Mouse (Mus musculus): ENCODE results near the gene Lingo2. TPM values are rescaled to one million over a fixed set of nuclear protein-coding genes. Genes with fewer than 3 reads are reported as not detected.

The Lingo2 gene
- total RNA-seq, 2 experiments from 2014 or later: not detected

- ATAC-seq (ENCODE audit: poor library complexity, severe bottlenecking): no peak
These were observed 1065.7 kb downstream of the Lingo2 start for GRCm38 (mm10) chr4:35885591-35886542.

DNA sequence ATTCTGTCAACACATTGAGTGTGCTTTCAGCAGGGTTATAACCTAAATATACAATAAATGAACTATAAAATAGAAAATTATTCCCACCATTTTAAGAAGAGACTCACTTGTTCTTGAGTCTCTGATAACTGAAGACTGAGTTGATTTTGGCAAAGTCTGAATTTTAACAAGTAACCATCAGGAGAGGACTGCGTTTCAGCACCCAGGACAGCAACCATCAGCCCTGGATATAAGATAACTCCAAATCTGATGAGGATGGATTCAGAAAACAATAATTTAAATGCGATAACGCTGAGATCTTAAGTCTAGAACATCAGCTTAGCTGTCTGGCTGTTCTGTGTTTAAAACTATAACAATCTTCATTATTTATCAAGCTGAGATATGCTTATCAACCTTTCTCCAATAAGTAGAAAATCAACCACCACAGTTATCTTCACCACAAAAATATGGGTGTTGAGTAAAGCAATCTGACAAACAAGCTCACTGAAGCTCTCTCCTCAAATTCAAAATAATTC, 1066.5 kb downstream of the Lingo2 start:
- ATAC-seq (ENCODE audit: poor library complexity, severe bottlenecking): no peak

- ATAC-seq (ENCODE audit: poor library complexity, severe bottlenecking): no peak
These were observed 1105.0 kb downstream of the Lingo2 start for GRCm38 (mm10) chr4:35846518-35846917.

- no peak for ATAC-seq (ENCODE audit: poor library complexity, severe bottlenecking)
These were observed 1106.4 kb downstream of the Lingo2 start for GRCm38 (mm10) chr4:35845140-35845539.

GRCm38 (mm10) chr4:35844518-35844917, 1107.0 kb downstream of the Lingo2 start:
- ATAC-seq (ENCODE audit: poor library complexity, severe bottlenecking): no peak

DNA sequence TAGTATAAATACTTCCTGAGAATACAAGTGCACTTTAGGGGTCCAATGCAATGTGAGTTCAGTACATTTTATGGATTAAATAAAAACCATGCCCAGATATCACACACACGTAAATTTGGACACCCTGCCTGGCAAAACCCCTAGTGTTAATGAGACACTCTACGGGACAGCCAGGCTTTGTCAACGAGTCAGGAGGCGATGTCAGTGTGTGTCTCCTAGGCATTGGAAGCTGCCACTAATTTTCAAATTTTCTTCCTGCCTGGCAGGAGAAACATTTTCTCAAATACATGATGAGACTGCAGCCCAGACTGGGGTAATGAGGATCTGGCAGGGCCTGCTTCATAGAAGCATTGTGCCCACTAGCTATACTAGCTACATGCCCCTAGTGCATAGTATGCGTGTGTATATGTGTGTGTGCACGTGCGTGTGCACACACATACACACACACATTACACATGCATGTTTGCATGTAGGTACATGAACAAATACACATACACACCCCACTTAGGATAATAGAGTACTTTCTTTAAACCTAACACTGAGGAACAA, 1128.2 kb downstream of the Lingo2 start:
- ATAC-seq (ENCODE audit: poor library complexity, severe bottlenecking): no peak

DNA sequence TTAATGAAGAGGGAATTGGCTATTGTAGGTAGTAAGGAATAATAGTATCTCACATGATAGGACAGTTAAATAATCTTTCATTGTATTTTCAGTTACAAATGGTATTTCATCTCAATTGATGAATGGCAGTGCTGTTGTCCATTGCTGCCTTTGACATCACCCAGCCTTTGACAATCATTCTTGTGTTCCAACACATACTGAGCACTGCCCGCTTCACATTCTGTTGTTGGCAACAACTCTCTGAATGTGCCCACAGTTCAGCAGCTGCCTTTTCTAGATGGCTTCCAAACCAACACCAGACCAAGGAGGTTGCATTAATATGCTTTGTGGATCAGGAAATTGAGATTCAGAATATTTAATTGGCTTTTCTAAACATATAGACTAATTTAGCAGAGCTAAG, 1130.8 kb downstream of the Lingo2 start:
- no peak for ATAC-seq (ENCODE audit: poor library complexity, severe bottlenecking)

DNA sequence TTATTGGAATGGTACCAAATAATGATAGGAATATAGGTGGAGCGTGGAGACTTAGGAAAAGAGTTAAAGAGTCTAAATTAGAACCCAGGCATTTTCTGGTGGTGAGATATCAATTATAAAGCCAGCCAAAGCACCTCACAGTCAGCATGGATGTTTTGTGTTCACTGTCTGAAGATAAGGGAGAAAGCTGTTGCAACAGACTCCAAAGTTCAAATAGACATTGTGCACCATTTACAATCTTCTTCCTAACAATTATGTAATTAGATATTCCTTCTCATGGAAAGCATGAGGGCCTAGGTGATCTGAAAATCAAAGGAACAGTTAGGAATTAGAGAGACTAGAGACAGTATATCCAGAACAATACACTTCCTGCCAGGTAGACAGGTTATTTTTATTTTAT, 1136.8 kb downstream of the Lingo2 start:
- ATAC-seq (ENCODE audit: poor library complexity, severe bottlenecking): no peak

- no peak for ATAC-seq (ENCODE audit: poor library complexity, severe bottlenecking)
These were observed 1143.9 kb downstream of the Lingo2 start for GRCm38 (mm10) chr4:35807497-35808210.

DNA sequence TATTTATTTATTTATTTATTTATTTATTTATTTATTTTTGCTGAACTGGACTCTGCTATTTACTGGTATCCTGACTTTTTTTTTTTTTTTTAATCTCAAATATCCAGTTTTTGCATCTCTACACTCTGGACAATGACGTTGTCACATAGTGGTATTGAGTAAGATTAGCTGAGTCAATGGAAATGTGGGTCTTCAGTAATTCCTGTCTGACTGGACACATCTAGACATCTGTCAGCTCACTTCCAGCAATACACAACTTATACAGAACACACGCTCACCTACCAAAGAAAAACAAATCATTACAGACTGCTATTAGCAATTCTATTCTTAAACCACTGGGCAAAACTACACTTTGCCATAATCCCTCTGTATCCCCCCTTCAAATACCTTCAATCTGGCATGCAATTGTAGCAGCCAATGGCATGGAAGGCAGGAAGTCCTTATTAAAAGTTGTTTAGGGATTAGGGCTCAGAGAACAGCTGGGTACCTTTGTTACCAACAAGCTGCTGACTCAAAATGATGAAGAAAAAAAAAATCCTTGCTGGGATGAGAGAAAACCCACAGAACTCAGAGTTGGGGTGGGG, 1144.6 kb downstream of the Lingo2 start:
- no peak for ATAC-seq (ENCODE audit: poor library complexity, severe bottlenecking)

- no peak for ATAC-seq (ENCODE audit: poor library complexity, severe bottlenecking)
These were observed 1167.2 kb downstream of the Lingo2 start for GRCm38 (mm10) chr4:35784255-35784921.

DNA sequence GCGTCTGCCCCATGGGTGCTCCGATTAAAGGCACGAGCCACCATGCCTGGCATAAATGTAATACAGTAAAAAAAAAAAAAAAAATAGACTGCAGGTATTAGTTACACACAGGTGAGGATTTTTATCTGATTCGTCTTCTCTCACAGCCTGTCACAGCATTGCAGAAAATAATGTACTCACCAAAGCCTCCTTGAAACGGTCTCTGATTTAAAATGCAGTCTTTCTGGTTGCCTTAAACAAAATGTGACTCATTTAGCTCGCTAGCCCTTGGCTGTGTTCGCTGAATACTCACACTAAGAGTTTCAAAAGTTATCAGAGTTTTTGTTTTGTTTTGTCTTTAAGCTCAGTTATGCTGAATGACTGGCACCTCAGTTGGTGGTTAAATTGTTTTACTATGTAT, 1180.7 kb downstream of the Lingo2 start:
- no peak for ATAC-seq (ENCODE audit: poor library complexity, severe bottlenecking)

GRCm38 (mm10) chr4:35766905-35767304, 1184.6 kb downstream of the Lingo2 start:
- ATAC-seq (ENCODE audit: poor library complexity, severe bottlenecking): no peak

- no peak for ATAC-seq (ENCODE audit: poor library complexity, severe bottlenecking)
These were observed 1190.4 kb downstream of the Lingo2 start for GRCm38 (mm10) chr4:35761181-35761580.

GRCm38 (mm10) chr4:35752121-35752860, 1199.3 kb downstream of the Lingo2 start:
- ATAC-seq (ENCODE audit: poor library complexity, severe bottlenecking): no peak

DNA sequence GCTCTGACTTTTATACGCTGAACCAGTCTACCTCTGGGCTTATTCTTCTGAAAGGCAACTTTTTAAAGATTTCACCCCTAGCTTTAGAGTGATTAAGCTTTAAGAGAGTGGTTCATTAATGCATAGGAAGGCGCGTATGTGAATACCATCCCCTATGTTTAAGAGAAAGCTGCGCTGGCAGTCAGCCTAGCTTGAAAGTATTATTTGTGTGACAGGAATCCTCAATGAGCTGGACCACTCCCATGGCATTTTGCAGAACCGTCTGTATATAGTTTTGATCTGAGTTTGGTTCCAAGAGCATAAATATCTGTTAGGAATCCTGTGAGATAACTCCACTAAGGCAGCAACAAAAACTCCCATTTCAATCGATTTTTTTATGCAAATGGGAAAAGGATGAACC, 1204.9 kb downstream of the Lingo2 start:
- no peak for ATAC-seq (ENCODE audit: poor library complexity, severe bottlenecking)

DNA sequence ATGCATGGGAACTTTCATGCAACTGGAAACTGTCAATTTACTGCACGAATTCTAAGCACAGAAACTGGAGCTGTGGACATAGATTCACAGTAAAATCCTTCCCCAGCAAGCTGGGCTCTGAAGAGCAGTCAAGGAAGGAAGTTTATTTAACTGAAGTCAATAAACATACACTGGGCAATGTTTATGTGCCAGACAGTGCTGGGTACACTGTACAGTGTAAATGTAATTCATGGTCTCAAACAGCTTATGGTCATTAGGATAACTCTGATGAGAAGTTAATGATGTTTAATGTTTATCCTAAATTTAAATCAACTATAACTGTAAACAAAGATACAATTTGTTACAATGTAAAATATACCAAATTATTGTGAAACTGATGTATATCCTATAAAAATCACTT, 1226.8 kb downstream of the Lingo2 start:
- ATAC-seq (ENCODE audit: poor library complexity, severe bottlenecking): no peak

GRCm38 (mm10) chr4:35704126-35704525, 1247.4 kb downstream of the Lingo2 start:
- no peak for ATAC-seq (ENCODE audit: poor library complexity, severe bottlenecking)

DNA sequence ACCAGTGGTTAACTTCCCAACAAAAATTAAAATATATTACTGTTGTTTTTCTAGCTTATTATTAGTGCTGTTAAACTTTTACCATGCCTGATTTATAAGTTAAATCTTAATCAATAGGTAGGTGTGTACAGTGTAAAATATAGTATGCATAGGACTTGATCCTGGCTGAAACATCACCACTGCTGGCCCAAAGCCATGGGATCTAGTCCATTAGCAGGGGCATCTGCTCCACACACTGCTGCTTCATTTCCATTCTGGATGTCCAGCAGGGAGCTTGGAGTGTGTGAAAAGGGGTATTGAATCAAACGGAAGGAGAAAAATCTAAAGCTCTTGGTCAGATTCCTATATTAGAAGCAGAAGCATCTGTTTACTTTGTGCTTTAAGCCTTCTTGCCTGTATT, 1248.9 kb downstream of the Lingo2 start:
- no peak for ATAC-seq (ENCODE audit: poor library complexity, severe bottlenecking)

GRCm38 (mm10) chr4:35695137-35695522, 1256.4 kb downstream of the Lingo2 start:
- no peak for ATAC-seq (ENCODE audit: poor library complexity, severe bottlenecking)
